Mouse (Mus musculus) splenic B cell, adult 2 months (primary cell): ENCODE results near the gene Slc6a20b.

Experiments
- DNase-seq: peaks from one replicate; pipeline ENCODE4 v3.0.0-alpha.2; 2011; ENCODE audit warnings: low read depth, low spot score
- H3K27me3 ChIP-seq: 2 replicates; pipeline ENCODE4 v1.6.1; 2012; ENCODE audit warnings: mild to moderate bottlenecking, low read length, moderate library complexity, mixed read lengths; ENCODE audit not compliant: control insufficient read depth, poor library complexity, insufficient read depth, severe bottlenecking
- H3K36me3 ChIP-seq: 2 replicates; pipeline ENCODE4 v1.6.1; 2012; ENCODE audit warnings: mild to moderate bottlenecking, low read length, moderate library complexity, mixed read lengths; ENCODE audit not compliant: control insufficient read depth, poor library complexity, insufficient read depth, severe bottlenecking

Slc6a20b gene

GRCm38 (mm10) chr9:123625821-123626220 is 6.5 kb downstream of the Slc6a20b start:
- no peak for DNase-seq
- Histone ChIP-seq H3K27me3 (no peaks in the 10 kb centered on the region), H3K36me3 (no peaks in the 10 kb centered on the region)

GRCm38 (mm10) chr9:123624741-123625140 is 7.6 kb downstream of the Slc6a20b start:
- no peak for DNase-seq
- no peaks in the 10 kb centered on the region for H3K27me3 ChIP-seq
- no peaks in the 10 kb centered on the region for H3K36me3 ChIP-seq

- no peak for DNase-seq
- Histone ChIP-seq H3K27me3 (no peaks in the 10 kb centered on the region), H3K36me3 (no peaks in the 10 kb centered on the region)
Measured at GRCm38 (mm10) chr9:123620311-123621098, 11.9 kb downstream of the Slc6a20b start.

GRCm38 (mm10) chr9:123601529-123601928 is 30.8 kb downstream of the Slc6a20b start:
- no peak for DNase-seq
- Histone ChIP-seq H3K27me3 (no peaks in the 10 kb centered on the region), H3K36me3 (no peaks in the 10 kb centered on the region)

- no peak for DNase-seq
- no peaks in the 10 kb centered on the region for H3K27me3 ChIP-seq
- H3K36me3 ChIP-seq = peaks cover 8% of the 10 kb centered on the region; the same call in 1 of the 2 replicates
Measured at GRCm38 (mm10) chr9:123597376-123597775, 35.0 kb downstream of the Slc6a20b start.

GRCm38 (mm10) chr9:123596910-123597309 is 35.5 kb downstream of the Slc6a20b start:
- Histone ChIP-seq H3K27me3 (no peaks in the 10 kb centered on the region), H3K36me3 (peaks cover 8% of the 10 kb centered on the region; the same call in 1 of the 2 replicates)
- DNase-seq = no peak

GRCm38 (mm10) chr9:123595194-123595593 is 37.2 kb downstream of the Slc6a20b start:
- no peaks in the 10 kb centered on the region for H3K27me3 ChIP-seq
- no peak for DNase-seq
- peaks cover 14% of the 10 kb centered on the region for H3K36me3 ChIP-seq

- DNase-seq = no peak
- peaks cover 10% of the 10 kb centered on the region for H3K36me3 ChIP-seq
- H3K27me3 ChIP-seq = no peaks in the 10 kb centered on the region
Measured at GRCm38 (mm10) chr9:123589240-123589910, 43.0 kb downstream of the Slc6a20b start.

- Histone ChIP-seq H3K27me3 (0 out of 2 replicates have a peak, but pooled peaks cover 1% of the 10 kb centered on the region), H3K36me3 (peaks cover 6% of the 10 kb centered on the region)
- no peak for DNase-seq
Measured at GRCm38 (mm10) chr9:123577360-123578192, 54.8 kb downstream of the Slc6a20b start.

- DNase-seq = no peak
- peaks cover 14% of the 10 kb centered on the region; the same call in 1 of the 2 replicates for H3K36me3 ChIP-seq
Measured at GRCm38 (mm10) chr9:123554599-123554998, 77.8 kb downstream of the Slc6a20b start.

More at GRCm38 (mm10) chr9:123554599-123554998, 77.8 kb downstream of the Slc6a20b start:
- no peaks in the 10 kb centered on the region for H3K27me3 ChIP-seq
